Mouse (Mus musculus): Measurements from ENCODE around the gene Trim41.

Trim41 gene

DNA sequence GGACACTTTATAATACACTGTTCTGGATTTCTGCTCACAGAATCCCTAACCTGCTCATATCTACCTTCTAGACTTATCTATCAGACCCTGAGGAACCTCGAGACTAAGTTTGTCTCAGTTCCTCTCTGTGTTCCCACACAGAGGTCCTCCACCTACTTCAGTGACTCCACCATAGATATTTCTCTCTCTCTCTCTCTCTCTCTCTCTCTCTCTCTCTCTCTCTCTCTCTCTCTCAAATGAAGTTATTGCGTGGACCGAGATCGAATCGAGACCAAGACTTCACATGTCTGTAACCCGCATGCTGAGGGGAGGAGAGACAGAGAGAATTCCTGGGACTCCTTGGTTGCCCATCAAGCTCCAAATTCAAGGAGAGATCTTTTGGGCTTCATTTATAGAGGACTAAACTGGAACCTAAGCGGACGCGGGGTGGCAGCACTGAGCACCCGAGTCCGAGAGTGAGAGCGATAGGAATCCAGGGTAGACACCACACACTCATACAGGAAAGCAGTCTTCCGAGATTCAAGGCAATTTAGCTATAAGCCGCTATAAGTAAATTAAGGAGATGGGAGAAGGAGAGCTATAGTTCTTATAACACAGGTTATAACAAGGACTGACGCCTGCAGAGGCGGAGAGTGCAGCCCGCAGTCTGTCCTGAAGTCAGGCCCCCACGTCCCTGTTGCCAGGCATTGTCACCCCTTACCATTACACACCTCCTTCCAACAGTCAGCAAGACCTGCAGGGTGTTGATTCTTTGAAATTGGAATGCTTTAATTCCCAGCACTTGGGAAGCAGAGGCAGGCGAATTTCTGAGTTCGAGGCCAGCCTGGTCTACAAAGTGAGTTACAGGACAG is 27.0 kb downstream of the Trim41 start:
- peak; percentile 71 for DNase-seq (ENCODE audit: low spot score)

GRCm38 (mm10) chr11:48789215-48789614 is 27.9 kb downstream of the Trim41 start:
- DNase-seq (ENCODE audit: low spot score) = no peak

GRCm38 (mm10) chr11:48788311-48789089 is 28.7 kb downstream of the Trim41 start:
- peak; percentile 64 for DNase-seq (ENCODE audit: low spot score)

DNA sequence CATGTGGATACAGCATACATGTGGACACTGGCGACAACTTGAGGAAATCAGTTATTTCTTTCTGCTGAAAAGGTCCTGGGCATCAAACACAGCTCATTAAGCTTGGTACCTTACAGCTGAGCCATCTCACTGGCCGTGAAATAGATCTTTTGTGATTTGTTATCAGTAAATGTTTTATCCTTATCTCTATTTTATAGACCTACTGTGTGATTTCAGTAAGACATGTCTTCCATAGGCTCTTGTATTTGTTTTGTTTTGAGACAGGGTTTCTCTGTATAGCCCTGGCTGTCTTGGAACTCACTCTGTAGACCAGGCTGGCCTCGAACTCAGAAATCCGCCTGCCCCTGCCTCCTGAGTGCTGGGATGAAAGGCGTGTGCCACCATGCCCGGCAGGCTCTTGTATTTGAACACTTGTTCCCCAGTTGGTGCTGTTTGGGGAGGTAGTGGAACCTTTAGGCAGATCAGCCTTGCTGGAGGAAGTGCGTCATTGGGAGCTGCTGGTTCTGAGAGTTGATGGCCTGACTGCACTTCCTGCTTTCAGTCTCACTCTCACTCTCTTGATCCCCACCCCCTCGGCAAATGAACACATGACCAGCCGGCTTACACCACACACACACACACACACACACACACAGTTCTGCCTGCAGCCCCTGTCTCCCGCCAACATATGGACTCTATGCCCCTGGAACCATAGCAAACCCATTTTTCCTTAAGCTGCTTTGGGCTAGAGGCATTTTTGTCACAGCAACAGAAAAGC is 29.5 kb downstream of the Trim41 start:
- DNase-seq (ENCODE audit: low spot score) = peak; percentile 63

- DNase-seq (ENCODE audit: low spot score) = no peak
Measured at GRCm38 (mm10) chr11:48782243-48782642, 34.9 kb downstream of the Trim41 start.

DNA sequence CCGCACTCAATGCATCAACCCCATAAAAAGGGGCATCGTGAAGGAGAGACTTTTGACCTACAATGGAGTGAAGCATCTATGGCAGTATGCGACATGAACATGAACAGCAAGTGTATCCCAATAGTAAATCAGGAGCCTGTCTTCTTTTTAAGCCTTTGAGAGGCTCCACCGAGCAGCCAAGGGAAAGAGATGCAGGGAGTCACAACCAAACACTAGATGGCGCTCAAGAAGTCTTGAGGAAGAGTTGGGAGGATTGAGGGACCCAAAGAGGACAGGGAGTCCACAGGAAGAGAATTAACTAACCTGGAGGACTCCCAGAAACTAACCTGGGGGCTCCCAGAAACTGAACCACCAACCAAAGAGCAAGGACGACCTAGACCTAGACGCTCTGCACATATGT is 37.7 kb downstream of the Trim41 start:
- DNase-seq (ENCODE audit: low spot score) = no peak

GRCm38 (mm10) chr11:48777303-48777702 is 39.9 kb downstream of the Trim41 start:
- DNase-seq (ENCODE audit: low spot score) = no peak

- no peak for DNase-seq (ENCODE audit: low spot score)
Measured at GRCm38 (mm10) chr11:48776664-48777063, 40.5 kb downstream of the Trim41 start.

DNA sequence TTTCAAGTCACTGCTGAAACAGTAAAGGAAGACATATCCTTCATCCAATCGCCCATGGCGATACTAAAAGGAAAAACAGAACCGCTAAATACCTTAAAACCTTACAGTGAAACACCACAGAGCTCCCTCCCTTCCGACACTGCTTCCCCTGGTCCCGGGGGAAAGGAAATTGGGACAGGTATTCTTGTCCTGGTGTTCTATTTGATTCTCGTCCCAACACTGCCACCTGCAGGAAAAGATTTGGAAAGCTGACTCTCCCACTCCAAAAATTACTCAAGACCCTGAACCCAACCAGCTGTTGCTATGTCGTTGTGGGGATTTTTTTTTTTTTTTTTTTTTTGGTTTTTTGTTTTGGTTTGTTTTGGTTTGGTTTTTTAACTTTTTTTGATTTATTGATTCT is 41.7 kb downstream of the Trim41 start:
- no peak for DNase-seq (ENCODE audit: low spot score)

DNA sequence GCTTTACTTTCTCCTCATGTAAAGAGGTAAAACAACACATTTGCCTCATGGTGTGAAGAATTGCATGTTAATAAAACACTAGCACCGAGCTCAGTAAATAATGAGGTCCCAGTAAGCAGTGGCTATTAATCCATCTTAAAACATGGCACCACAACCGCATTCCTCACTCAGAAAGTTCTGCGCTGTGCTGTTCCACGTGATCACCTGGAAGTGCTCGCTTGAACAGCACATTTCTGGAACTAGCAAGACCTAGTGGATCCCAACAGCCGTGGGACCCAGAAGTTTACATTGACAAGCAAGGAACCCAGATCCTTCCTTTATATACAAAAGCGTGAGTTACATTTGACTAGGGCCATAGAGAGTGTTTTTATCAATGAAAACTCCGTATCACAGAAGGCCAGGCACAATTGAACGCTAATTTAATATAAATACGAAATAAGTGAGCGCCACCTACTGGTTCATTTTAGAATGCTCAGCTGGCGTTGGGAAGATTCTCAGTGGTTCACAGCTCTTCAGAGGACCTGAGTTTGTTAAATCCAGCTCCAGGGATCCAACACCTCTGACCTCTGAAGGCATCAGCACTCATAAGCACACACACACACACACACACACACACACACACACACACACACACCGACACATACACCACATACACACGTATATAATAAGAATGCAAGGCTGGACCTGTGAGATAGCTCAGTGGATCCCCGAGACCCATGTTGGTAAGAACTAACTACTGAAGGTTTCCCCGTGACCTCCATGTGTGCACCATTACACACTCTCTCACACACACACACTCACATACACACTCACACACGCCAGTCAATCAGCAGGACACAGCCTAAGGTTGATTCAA is 42.5 kb downstream of the Trim41 start:
- DNase-seq (ENCODE audit: low spot score) = no peak

DNA sequence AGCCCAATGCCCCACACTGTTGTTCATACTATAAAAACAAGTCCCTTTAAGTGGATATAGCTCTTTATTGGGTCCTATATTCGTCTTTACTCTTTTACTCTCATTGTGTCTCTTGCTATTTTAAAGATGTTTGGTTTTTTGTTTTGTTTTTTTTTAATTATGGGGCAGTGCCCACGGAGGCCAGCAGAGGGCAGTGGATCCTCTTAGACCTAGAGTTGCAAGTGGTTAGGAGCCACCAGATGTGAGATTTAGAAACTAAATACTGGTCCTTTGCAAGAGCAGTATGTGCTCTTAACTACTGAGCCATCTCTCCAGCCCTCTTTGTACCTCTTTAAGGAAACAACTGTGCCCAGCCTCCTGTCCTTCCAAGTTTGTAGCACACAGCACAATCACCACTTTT is 45.5 kb downstream of the Trim41 start:
- peak; percentile 33 for DNase-seq (ENCODE audit: low spot score)

DNA sequence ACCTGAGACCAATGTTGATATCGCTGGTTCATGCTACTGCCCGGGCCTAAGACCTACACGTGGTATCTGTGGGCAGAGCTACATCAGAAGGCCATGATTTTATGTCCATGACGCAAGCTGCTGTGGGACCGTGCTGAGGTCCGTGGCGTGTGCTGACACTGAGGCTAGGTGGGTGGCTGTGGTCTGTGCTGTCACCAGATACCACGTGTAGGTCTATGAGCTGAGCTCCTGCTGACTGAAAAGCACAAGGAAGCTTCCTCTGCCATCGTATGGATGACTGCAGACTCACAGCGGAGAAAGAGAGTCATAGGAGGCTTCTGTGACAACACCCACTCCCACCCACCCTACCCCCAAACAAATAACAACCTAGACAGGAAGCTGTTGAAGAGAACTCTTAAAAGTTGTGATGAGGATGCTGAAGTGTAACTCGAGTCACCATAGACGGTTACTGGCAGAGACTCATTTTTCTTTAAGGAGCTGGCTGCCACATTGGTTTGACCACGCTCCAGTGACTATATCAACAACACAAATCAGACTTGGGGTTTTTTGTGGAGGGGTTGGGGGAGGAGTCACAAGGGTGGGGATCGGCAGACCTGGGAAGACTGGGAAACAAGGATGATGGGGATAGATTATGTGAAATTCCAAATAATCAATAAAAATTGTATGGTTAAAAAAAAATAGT is 49.8 kb downstream of the Trim41 start:
- no peak for DNase-seq (ENCODE audit: low spot score)

GRCm38 (mm10) chr11:48764119-48764518 is 53.0 kb downstream of the Trim41 start:
- no peak for DNase-seq (ENCODE audit: low spot score)

DNA sequence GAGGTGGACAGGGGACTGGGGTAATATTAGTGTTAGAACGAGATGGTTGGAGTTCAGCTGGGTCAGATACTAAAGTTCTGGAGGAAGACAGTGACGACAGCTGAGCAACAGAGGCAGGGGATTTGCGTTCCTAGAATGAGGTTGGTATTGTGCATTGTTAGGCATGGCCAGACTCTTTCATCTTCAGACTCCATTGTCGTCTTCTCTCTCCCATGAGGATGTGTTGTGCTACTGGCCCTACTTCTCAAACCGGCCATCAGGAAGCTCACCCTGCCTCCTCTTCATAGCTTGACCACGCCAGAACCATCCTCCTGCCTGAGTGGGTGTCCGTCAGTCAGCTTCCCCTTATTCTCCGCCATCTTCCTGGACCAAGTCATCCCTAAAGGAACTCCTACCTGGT is 58.1 kb downstream of the Trim41 start:
- no peak for DNase-seq (ENCODE audit: low spot score)

All from spleen, adult 12 weeks (tissue).